Mouse (Mus musculus): ENCODE results near the gene Ccl2. TPM values are rescaled to one million over a fixed set of nuclear protein-coding genes. Genes with fewer than 3 reads are reported as not detected.

The Ccl2 gene
- polyA plus RNA-seq, 1 experiment from 2014 or later = 1.8 TPM

DNA sequence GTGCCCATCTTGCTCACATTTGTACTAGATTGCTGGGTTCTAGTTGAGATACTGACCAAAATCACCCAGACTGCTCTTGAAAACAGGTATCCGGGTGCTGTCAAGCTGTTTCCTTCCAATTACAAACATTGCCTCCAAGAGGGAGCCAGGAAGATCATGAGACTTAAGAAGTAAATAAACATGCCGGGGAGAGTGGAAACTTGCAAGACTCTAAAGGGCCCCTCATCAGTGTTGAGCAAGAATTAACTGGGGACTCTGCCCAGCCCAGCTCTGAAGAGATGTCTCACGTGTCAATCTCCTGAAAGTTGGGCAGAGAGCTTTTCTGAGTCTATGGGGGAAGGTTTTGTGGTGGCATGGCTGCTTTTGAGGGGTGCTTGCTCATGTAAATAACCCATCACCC lies 41.7 kb downstream of the Ccl2 start:
- no peak overlapping the region for H3K4me2 ChIP-seq (ENCODE audit: low read depth, low read length)
- no peaks in the 10 kb centered on the region for H3K27me3 ChIP-seq (ENCODE audit: insufficient read depth, low read length)
- H3K4me3 ChIP-seq (ENCODE audit: low read depth, low read length) = no peak overlapping the region
- H3K36me3 ChIP-seq (replicated peaks; ENCODE audit: insufficient read depth, low read length) = no peaks in the 10 kb centered on the region
- H3K27ac ChIP-seq (ENCODE audit: low read depth) = no peak overlapping the region
- no peak for DNase-seq
- 42% methylated on average over 3 of the region's 3 CpGs for WGBS (ENCODE audit: insufficient replicate concordance)
- H3K4me1 ChIP-seq (ENCODE audit: insufficient read depth) = no peaks in the 10 kb centered on the region
- no peak for TF ChIP-seq EP300 (IDR thresholded peaks at IDR 0.05; ENCODE audit: low read depth)
- no peak for TF ChIP-seq CTCF (IDR thresholded peaks at IDR 0.05; ENCODE audit: low read depth)
- no peaks in the 10 kb centered on the region for H3K9me3 ChIP-seq (ENCODE audit: low read length)
- H3K9ac ChIP-seq (replicated peaks) = no peak overlapping the region
- no peak for ATAC-seq

GRCm38 (mm10) chr11:82078136-82078730 lies 42.9 kb downstream of the Ccl2 start:
- no peak for DNase-seq
- no peak overlapping the region for H3K27ac ChIP-seq (ENCODE audit: low read depth)
- H3K27me3 ChIP-seq (ENCODE audit: insufficient read depth, low read length) = no peaks in the 10 kb centered on the region
- H3K36me3 ChIP-seq (replicated peaks; ENCODE audit: insufficient read depth, low read length) = no peaks in the 10 kb centered on the region
- no peaks in the 10 kb centered on the region for H3K4me1 ChIP-seq (ENCODE audit: insufficient read depth)
- no peak for ATAC-seq
- no peak overlapping the region for H3K4me2 ChIP-seq (ENCODE audit: low read depth, low read length)
- TF ChIP-seq EP300 (IDR thresholded peaks at IDR 0.05; ENCODE audit: low read depth) (no peak), CTCF (IDR thresholded peaks at IDR 0.05; ENCODE audit: low read depth) (no peak)
- no peak overlapping the region for H3K9ac ChIP-seq (replicated peaks)
- H3K4me3 ChIP-seq (ENCODE audit: low read depth, low read length) = no peak overlapping the region
- H3K9me3 ChIP-seq (ENCODE audit: low read length) = no peaks in the 10 kb centered on the region

DNA sequence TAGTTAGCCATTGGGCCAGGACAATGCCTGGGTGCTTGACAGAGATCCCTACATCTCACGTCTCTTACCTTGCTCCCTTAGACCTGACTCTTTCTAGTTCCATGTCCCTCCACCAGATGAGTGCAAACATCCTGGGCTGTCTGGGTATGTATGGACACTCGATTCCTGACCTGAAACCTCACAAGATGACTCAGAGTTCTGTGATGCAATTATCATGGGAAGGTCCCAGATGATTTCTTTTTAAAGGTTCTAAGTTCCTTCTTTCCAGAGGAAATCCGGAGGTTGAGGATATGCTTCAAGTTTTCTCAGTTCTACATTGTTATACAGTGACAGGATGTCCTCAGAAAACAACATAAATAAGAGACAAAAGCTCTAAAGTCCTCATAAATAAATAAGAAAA lies 45.5 kb downstream of the Ccl2 start:
- H3K27me3 ChIP-seq (ENCODE audit: insufficient read depth, low read length) = no peaks in the 10 kb centered on the region
- ATAC-seq (no peak), DNase-seq (no peak)
- no peaks in the 10 kb centered on the region for H3K4me1 ChIP-seq (ENCODE audit: insufficient read depth)
- no peak overlapping the region for H3K4me2 ChIP-seq (ENCODE audit: low read depth, low read length)
- no peaks in the 10 kb centered on the region for H3K36me3 ChIP-seq (replicated peaks; ENCODE audit: insufficient read depth, low read length)
- H3K4me3 ChIP-seq (ENCODE audit: low read depth, low read length) = no peak overlapping the region
- H3K9ac ChIP-seq (replicated peaks) = no peak overlapping the region
- 52% methylated on average over 3 of the region's 3 CpGs for WGBS (ENCODE audit: insufficient replicate concordance)
- no peak overlapping the region for H3K27ac ChIP-seq (ENCODE audit: low read depth)
- TF ChIP-seq CTCF (IDR thresholded peaks at IDR 0.05; ENCODE audit: low read depth) = no peak
- no peak for TF ChIP-seq EP300 (IDR thresholded peaks at IDR 0.05; ENCODE audit: low read depth)
- no peaks in the 10 kb centered on the region for H3K9me3 ChIP-seq (ENCODE audit: low read length)

- no peak for ATAC-seq
- no peak overlapping the region for H3K4me3 ChIP-seq (ENCODE audit: low read depth, low read length)
- no peaks in the 10 kb centered on the region for H3K4me1 ChIP-seq (ENCODE audit: insufficient read depth)
- H3K36me3 ChIP-seq (replicated peaks; ENCODE audit: insufficient read depth, low read length) = no peaks in the 10 kb centered on the region
- H3K9ac ChIP-seq (replicated peaks) = no peak overlapping the region
- no peak for DNase-seq
- no peaks in the 10 kb centered on the region for H3K9me3 ChIP-seq (ENCODE audit: low read length)
- H3K27ac ChIP-seq (ENCODE audit: low read depth) = no peak overlapping the region
- TF ChIP-seq CTCF (IDR thresholded peaks at IDR 0.05; ENCODE audit: low read depth) = no peak
- TF ChIP-seq EP300 (IDR thresholded peaks at IDR 0.05; ENCODE audit: low read depth) = no peak
- no peak overlapping the region for H3K4me2 ChIP-seq (ENCODE audit: low read depth, low read length)
- no peaks in the 10 kb centered on the region for H3K27me3 ChIP-seq (ENCODE audit: insufficient read depth, low read length)
- 91% methylated on average over 3 of the region's 3 CpGs for WGBS (ENCODE audit: insufficient replicate concordance)
Observed at GRCm38 (mm10) chr11:82084360-82084759, 49.0 kb downstream of the Ccl2 start.

Other genes starting within 250 kb of the Ccl2 start
- gene 5530401A14Rik, start 174.9 kb upstream of the Ccl2 start, polyA plus RNA-seq (2015; fragmentation: Nextera tagmentation; extraction: Ambion mirVana) = not detected in 2 replicates
- gene Asic2, start 67.1 kb upstream of the Ccl2 start, polyA plus RNA-seq (2015; fragmentation: Nextera tagmentation; extraction: Ambion mirVana) = not detected in 2 replicates
- not detected in 2 replicates for gene Gm17268, start 3.0 kb downstream of the Ccl2 start, polyA plus RNA-seq (2015; fragmentation: Nextera tagmentation; extraction: Ambion mirVana)
- 0.51 and 1.1 TPM in 2 replicates for gene Ccl7, start 10.1 kb downstream of the Ccl2 start, polyA plus RNA-seq (2015; fragmentation: Nextera tagmentation; extraction: Ambion mirVana)
- gene Ccl11, start 22.3 kb downstream of the Ccl2 start, polyA plus RNA-seq (2015; fragmentation: Nextera tagmentation; extraction: Ambion mirVana) = 0.09 TPM in 1 of 2 replicates, not detected in the other
- 0.88 and 1.4 TPM in 2 replicates for gene Ccl12, start 66.3 kb downstream of the Ccl2 start, polyA plus RNA-seq (2015; fragmentation: Nextera tagmentation; extraction: Ambion mirVana)
- gene Ccl8, start 79.6 kb downstream of the Ccl2 start, polyA plus RNA-seq (2015; fragmentation: Nextera tagmentation; extraction: Ambion mirVana) = 0.24 and 0.39 TPM in 2 replicates

Data from liver, postnatal 0 days (tissue).